Mouse (Mus musculus) limb, embryonic 11.5 days (tissue): Measurements from ENCODE around the gene Aasdh. TPM values are rescaled to one million over a fixed set of nuclear protein-coding genes. Genes with fewer than 3 reads are reported as not detected.

ENCODE experiments used
- ATAC-seq: fragments of 200-750 bp; cut with Nextera tagmentation; 2 replicates; pipeline ENCODE4 v1.8.0; 2017; ENCODE audit warnings: low read depth; ENCODE audit not compliant: insufficient number of reproducible peaks, low FRiP score, low TSS enrichment
- DNase-seq: peaks from one replicate; pipeline ENCODE4 v3.0.0-alpha.2; 2015; ENCODE audit warnings: low spot score
- H3K27ac ChIP-seq: fragments of 300-500 bp; sonication (generic); replicated peaks from 2 replicates; pipeline ENCODE4 v1.5.1; 2014; ENCODE audit warnings: low read depth, mild to moderate bottlenecking, low read length
- H3K27me3 ChIP-seq: fragments of 300-500 bp; sonication (generic); 2 replicates; pipeline ENCODE4 v1.6.1; 2014; ENCODE audit warnings: mild to moderate bottlenecking, low read length, mixed read lengths; ENCODE audit not compliant: control insufficient read depth, insufficient read depth
- H3K36me3 ChIP-seq: fragments of 300-500 bp; sonication (generic); 2 replicates; pipeline ENCODE4 v1.6.1; 2014; ENCODE audit warnings: mild to moderate bottlenecking, low read length, moderate library complexity, mixed read lengths; ENCODE audit not compliant: control insufficient read depth, insufficient read depth
- H3K4me1 ChIP-seq: fragments of 300-500 bp; sonication (generic); 2 replicates; pipeline ENCODE4 v1.6.1; 2014; ENCODE audit warnings: low read length, mixed read lengths; ENCODE audit not compliant: control insufficient read depth, insufficient read depth
- H3K4me2 ChIP-seq: fragments of 300-500 bp; sonication (generic); 2 replicates; pipeline ENCODE4 v1.6.1; 2014; ENCODE audit warnings: low read depth, mild to moderate bottlenecking, moderate library complexity; ENCODE audit not compliant: severe bottlenecking
- H3K4me3 ChIP-seq: fragments of 300-500 bp; sonication (generic); 2 replicates; pipeline ENCODE4 v1.5.1; 2014; ENCODE audit warnings: low read depth, low read length
- H3K9ac ChIP-seq: fragments of 300-500 bp; sonication (generic); 2 replicates; pipeline ENCODE4 v1.6.1; 2014; ENCODE audit warnings: mild to moderate bottlenecking, low read length
- H3K9me3 ChIP-seq: fragments of 300-500 bp; sonication (generic); 2 replicates; pipeline ENCODE4 v1.6.1; 2016; ENCODE audit warnings: low read length; ENCODE audit not compliant: control insufficient read depth
- WGBS: fragments of 180-500 bp; shearing (Covaris S2); extraction: QIAGEN DNeasy Blood & Tissue Kit; methylation state at CpG from one replicate; pipeline ENCODE4 v1.1.7; 2014; 5-methylcytosine and 5-hydroxymethylcytosine counted together
- polyA plus RNA-seq: library from polyadenylated mRNA; unstranded; fragments of >200 nt; fragmentation: Nextera tagmentation; extraction: Ambion mirVana; gene quantifications from 2 replicates; pipeline ENCODE4 v1.2.1, GENCODE M21; 2014

The Aasdh gene
- polyA plus RNA-seq, 1 experiment from 2014 or later, result 16.2 TPM

GRCm38 (mm10) chr5:76892608-76893007, 12.7 kb downstream of the Aasdh start:
- H3K9me3 ChIP-seq, result no peaks in the 10 kb centered on the region
- no peak for ATAC-seq
- H3K9ac ChIP-seq, result no peak overlapping the region

GRCm38 (mm10) chr5:76887011-76887410, 18.3 kb downstream of the Aasdh start:
- H3K27ac ChIP-seq, result no peak overlapping the region
- DNase-seq, result no peak
- no peak overlapping the region for H3K4me3 ChIP-seq
- no peaks in the 10 kb centered on the region for H3K9me3 ChIP-seq
- H3K36me3 ChIP-seq, result peaks cover 6% of the 10 kb centered on the region; the same call in 1 of the 2 replicates
- ATAC-seq, result no peak
- H3K4me1 ChIP-seq, result no peaks in the 10 kb centered on the region
- H3K27me3 ChIP-seq, result no peaks in the 10 kb centered on the region
- no peak overlapping the region for H3K9ac ChIP-seq
- H3K4me2 ChIP-seq, result no peak overlapping the region
- 97% methylated on average over 2 of the region's 2 CpGs for whole genome bisulfite sequencing

More at GRCm38 (mm10) chr5:76892608-76893007, 12.7 kb downstream of the Aasdh start:
- Histone ChIP-seq H3K4me1 (no peaks in the 10 kb centered on the region), H3K4me2 (no peak overlapping the region), H3K36me3 (peaks cover 4% of the 10 kb centered on the region; the same call in 1 of the 2 replicates), H3K4me3 (no peak overlapping the region), H3K27ac (no peak overlapping the region), H3K27me3 (no peaks in the 10 kb centered on the region)
- whole genome bisulfite sequencing, result 84% methylated on average over 2 of the region's 2 CpGs
- DNase-seq, result no peak

- H3K9ac ChIP-seq, result no peak overlapping the region
- H3K27me3 ChIP-seq, result no peaks in the 10 kb centered on the region
- 96% methylated on average over 1 of the region's 1 CpGs for WGBS
- DNase-seq (no peak), ATAC-seq (no peak)
- H3K4me2 ChIP-seq, result no peak overlapping the region
- H3K27ac ChIP-seq, result no peak overlapping the region
- peaks cover 2% of the 10 kb centered on the region; the same call in 1 of the 2 replicates for H3K36me3 ChIP-seq
- no peaks in the 10 kb centered on the region for H3K4me1 ChIP-seq
- no peaks in the 10 kb centered on the region for H3K9me3 ChIP-seq
- no peak overlapping the region for H3K4me3 ChIP-seq
Measured at GRCm38 (mm10) chr5:76884107-76884506, 21.2 kb downstream of the Aasdh start.

GRCm38 (mm10) chr5:76876106-76876758, 29.1 kb downstream of the Aasdh start:
- no peak for ATAC-seq
- Histone ChIP-seq H3K4me2 (no peak overlapping the region), H3K4me3 (no peak overlapping the region), H3K9ac (no peak overlapping the region), H3K9me3 (no peaks in the 10 kb centered on the region), H3K27ac (no peak overlapping the region), H3K27me3 (no peaks in the 10 kb centered on the region), H3K36me3 (no peaks in the 10 kb centered on the region), H3K4me1 (no peaks in the 10 kb centered on the region)
- 87% methylated on average over 25 of the region's 25 CpGs for WGBS
- DNase-seq, result no peak

GRCm38 (mm10) chr5:76869553-76869952, 35.8 kb downstream of the Aasdh start:
- H3K36me3 ChIP-seq, result no peaks in the 10 kb centered on the region; the same call in 1 of the 2 replicates
- WGBS, result 61% methylated on average over 6 of the region's 6 CpGs

GRCm38 (mm10) chr5:76868693-76869286, 36.5 kb downstream of the Aasdh start:
- peak; percentile 81 for ATAC-seq
- Histone ChIP-seq H3K4me1 (0 out of 2 replicates have a peak, but pooled peaks cover 2% of the 10 kb centered on the region), H3K9ac (no peak overlapping the region), H3K4me3 (0 out of 2 replicates have a peak overlapping the region, but pooled peaks have one; percentile 8), H3K36me3 (no peaks in the 10 kb centered on the region; the same call in 1 of the 2 replicates), H3K9me3 (no peaks in the 10 kb centered on the region), H3K27me3 (no peaks in the 10 kb centered on the region), H3K27ac (no peak overlapping the region), H3K4me2 (peak overlapping the region; percentile 35)
- 30% methylated on average over 16 of the region's 16 CpGs for WGBS
- peak; percentile 58 for DNase-seq

More at GRCm38 (mm10) chr5:76869553-76869952, 35.8 kb downstream of the Aasdh start:
- ATAC-seq (no peak), DNase-seq (no peak)
- Histone ChIP-seq H3K27ac (no peak overlapping the region), H3K9me3 (no peaks in the 10 kb centered on the region), H3K4me2 (peak overlapping the region; percentile 35; the same call in 1 of the 2 replicates), H3K4me1 (0 out of 2 replicates have a peak, but pooled peaks cover 2% of the 10 kb centered on the region), H3K4me3 (0 out of 2 replicates have a peak overlapping the region, but pooled peaks have one; percentile 8), H3K9ac (no peak overlapping the region), H3K27me3 (no peaks in the 10 kb centered on the region)

- Histone ChIP-seq H3K4me1 (0 out of 2 replicates have a peak, but pooled peaks cover 2% of the 10 kb centered on the region), H3K36me3 (no peaks in the 10 kb centered on the region; the same call in 1 of the 2 replicates), H3K27me3 (no peaks in the 10 kb centered on the region), H3K9ac (no peak overlapping the region), H3K4me3 (no peak overlapping the region), H3K9me3 (no peaks in the 10 kb centered on the region), H3K27ac (no peak overlapping the region), H3K4me2 (no peak overlapping the region)
- peak; percentile 14; the same call in 1 of the 2 replicates for ATAC-seq
- no peak for DNase-seq
- 68% methylated on average over 8 of the region's 8 CpGs for WGBS
Measured at GRCm38 (mm10) chr5:76866819-76867218, 38.5 kb downstream of the Aasdh start.

GRCm38 (mm10) chr5:76858444-76858843, 46.9 kb downstream of the Aasdh start:
- Histone ChIP-seq H3K9me3 (peaks cover 4% of the 10 kb centered on the region; the same call in 1 of the 2 replicates), H3K4me2 (no peak overlapping the region), H3K4me3 (no peak overlapping the region), H3K36me3 (no peaks in the 10 kb centered on the region), H3K27me3 (peaks cover 29% of the 10 kb centered on the region), H3K9ac (no peak overlapping the region), H3K27ac (no peak overlapping the region), H3K4me1 (peaks cover 3% of the 10 kb centered on the region; the same call in 1 of the 2 replicates)
- 71% methylated on average over 13 of the region's 13 CpGs for WGBS
- ATAC-seq, result no peak
- no peak for DNase-seq
